Mouse (Mus musculus): Measurements from ENCODE around the gene Rnf41. TPM values are rescaled to one million over a fixed set of nuclear protein-coding genes. Genes with fewer than 3 reads are reported as not detected.

The Rnf41 gene
- polyA plus RNA-seq, 3 experiments from 2014 or later, result 25.2 to 42.2 (median 37.9) TPM

- ATAC-seq, result no peak
Observed at GRCm38 (mm10) chr10:128487861-128488712, 76.6 kb downstream of the Rnf41 start.

GRCm38 (mm10) chr10:128488776-128489175, 77.3 kb downstream of the Rnf41 start:
- ATAC-seq, result no peak

- no peak for ATAC-seq
Observed at GRCm38 (mm10) chr10:128489380-128489779, 77.9 kb downstream of the Rnf41 start.

GRCm38 (mm10) chr10:128489785-128490184, 78.3 kb downstream of the Rnf41 start:
- no peak for ATAC-seq

GRCm38 (mm10) chr10:128490232-128490631, 78.8 kb downstream of the Rnf41 start:
- ATAC-seq, result no peak

- ATAC-seq, result no peak
Observed at GRCm38 (mm10) chr10:128490912-128491311, 79.5 kb downstream of the Rnf41 start.

Other genes with a start within 250 kb of the Rnf41 start
- 10 to 100 TPM; 24.7 to 29.4 (median 27.8) TPM for gene Rbms2, start 231.4 kb upstream of the Rnf41 start, polyA plus RNA-seq (2017; shearing (Covaris generic))
- under 1 TPM in 2 of 3 experiments, not detected in 1; 0.28 to 0.58 TPM for gene Gls2, start 217.2 kb upstream of the Rnf41 start, polyA plus RNA-seq (2017; shearing (Covaris generic))
- gene Spryd4, start 199.8 kb upstream of the Rnf41 start, polyA plus RNA-seq (2017; shearing (Covaris generic)), result 10 to 100 TPM in 2 of 3 experiments, 1 to 10 TPM in 1; 7.1 to 13.6 (median 13.5) TPM
- gene Mip, start 185.8 kb upstream of the Rnf41 start, polyA plus RNA-seq (2017; shearing (Covaris generic)), result not detected
- 10 to 100 TPM; 23.2 to 45.9 (median 27.2) TPM for gene Timeless, start 179.6 kb upstream of the Rnf41 start, polyA plus RNA-seq (2017; shearing (Covaris generic))
- under 1 TPM in 1 of 3 experiments, not detected in 2; 0.34 TPM for gene Apon, start 157.6 kb upstream of the Rnf41 start, polyA plus RNA-seq (2017; shearing (Covaris generic))
- gene Apof, start 143.0 kb upstream of the Rnf41 start, polyA plus RNA-seq (2017; shearing (Covaris generic)), result not detected
- gene Stat2, start 141.1 kb upstream of the Rnf41 start, polyA plus RNA-seq (2017; shearing (Covaris generic)), result 10 to 100 TPM; 46.5 to 69.6 (median 52.5) TPM
- gene Il23a, start 112.9 kb upstream of the Rnf41 start, polyA plus RNA-seq (2017; shearing (Covaris generic)), result not detected
- 10 to 100 TPM; 17.4 to 36.9 (median 27.5) TPM for gene Pan2, start 108.3 kb upstream of the Rnf41 start, polyA plus RNA-seq (2017; shearing (Covaris generic))
- gene Cnpy2, start 89.2 kb upstream of the Rnf41 start, polyA plus RNA-seq (2017; shearing (Covaris generic)), result 100 to 1,000 TPM; 101 to 106 (median 102) TPM
- 100 to 1,000 TPM; 138 to 155 (median 155) TPM for gene Cs, start 73.9 kb upstream of the Rnf41 start, polyA plus RNA-seq (2017; shearing (Covaris generic))
- 10 to 100 TPM; 12.8 to 19.9 (median 17.3) TPM for gene Coq10a, start 42.7 kb upstream of the Rnf41 start, polyA plus RNA-seq (2017; shearing (Covaris generic))
- 1 to 10 TPM; 1.7 to 6.7 (median 3.6) TPM for gene Ankrd52, start 34.5 kb upstream of the Rnf41 start, polyA plus RNA-seq (2017; shearing (Covaris generic))
- gene Slc39a5, start 10.4 kb upstream of the Rnf41 start, polyA plus RNA-seq (2017; shearing (Covaris generic)), result not detected
- gene Nabp2, start 165 bp upstream of the Rnf41 start, polyA plus RNA-seq (2017; shearing (Covaris generic)), result 10 to 100 TPM; 68.8 to 87.0 (median 73.8) TPM
- 10 to 100 TPM; 53.1 to 64.4 (median 57.2) TPM for gene Smarcc2, start 47.6 kb downstream of the Rnf41 start, polyA plus RNA-seq (2017; shearing (Covaris generic))
- gene Myl6, start 82.5 kb downstream of the Rnf41 start, polyA plus RNA-seq (2017; shearing (Covaris generic)), result 1,000 to 10,000 TPM in 1 of 3 experiments, 100 to 1,000 TPM in 2; 949 to 1,454 (median 955) TPM
- 1 to 10 TPM; 2.7 to 4.6 (median 4.5) TPM for gene Myl6b, start 87.0 kb downstream of the Rnf41 start, polyA plus RNA-seq (2017; shearing (Covaris generic))
- 10 to 100 TPM; 68.4 to 89.7 (median 70.4) TPM for gene Esyt1, start 114.2 kb downstream of the Rnf41 start, polyA plus RNA-seq (2017; shearing (Covaris generic))
- 1 to 10 TPM; 5.6 to 9.2 (median 6.0) TPM for gene Zc3h10, start 136.1 kb downstream of the Rnf41 start, polyA plus RNA-seq (2017; shearing (Covaris generic))
- gene Rpl41, start 137.6 kb downstream of the Rnf41 start, polyA plus RNA-seq (2017; shearing (Covaris generic)), result 1,000 to 10,000 TPM; 5,582 to 7,160 (median 6,033) TPM
- gene Pa2g4, start 154.3 kb downstream of the Rnf41 start, polyA plus RNA-seq (2017; shearing (Covaris generic)), result 100 to 1,000 TPM; 110 to 145 (median 137) TPM
- gene Erbb3, start 178.0 kb downstream of the Rnf41 start, polyA plus RNA-seq (2017; shearing (Covaris generic)), result 1 to 10 TPM; 2.6 to 9.3 (median 3.9) TPM
- gene Rps26, start 215.1 kb downstream of the Rnf41 start, polyA plus RNA-seq (2017; shearing (Covaris generic)), result 1,000 to 10,000 TPM; 1,205 to 1,760 (median 1,564) TPM
- 100 to 1,000 TPM in 2 of 3 experiments, 10 to 100 TPM in 1; 76.5 to 154 (median 110) TPM for gene Ikzf4, start 234.3 kb downstream of the Rnf41 start, polyA plus RNA-seq (2017; shearing (Covaris generic))